Mouse (Mus musculus): ENCODE results near the gene Tom1l2. TPM values are rescaled to one million over a fixed set of nuclear protein-coding genes. Genes with fewer than 3 reads are reported as not detected.

Gene Tom1l2
- polyA plus RNA-seq (2015; fragmentation: Nextera tagmentation; extraction: Ambion mirVana): 65.4 and 71.4 TPM in 2 replicates

- under 1% methylated on average over 57 of the region's 57 CpGs for WGBS
Measured at GRCm38 (mm10) chr11:60352559-60353411, at the start of gene Tom1l2, which contains the start of gene Drc3. Gene Tom1l2 (minus strand): TSS chr11:60352905. Gene Drc3 (plus strand): TSS chr11:60353329.

DNA sequence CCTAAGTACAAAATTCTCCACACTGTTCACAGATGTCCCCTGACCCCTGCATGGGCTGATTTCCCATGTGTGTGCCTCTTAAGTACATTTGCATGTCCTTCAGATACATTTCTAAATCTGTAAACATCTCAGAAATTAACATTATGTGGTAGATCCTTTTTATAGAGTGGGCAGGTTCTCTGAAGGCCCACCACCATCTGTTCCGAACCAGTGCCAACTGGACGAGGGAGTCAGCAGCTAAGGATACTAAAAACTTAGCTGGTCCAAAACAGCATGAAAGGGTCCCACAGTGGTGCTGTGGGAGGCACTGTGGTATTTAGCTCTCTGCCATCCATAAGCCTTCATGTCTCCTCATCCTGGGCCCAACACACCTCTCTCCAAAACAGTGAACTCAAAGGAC lies 44.5 kb upstream of the Tom1l2 start:
- Histone ChIP-seq H3K4me2 (no peak overlapping the region), H3K4me3 (no peak overlapping the region), H3K9ac (no peak overlapping the region), H3K27me3 (no peaks in the 10 kb centered on the region), H3K9me3 (no peaks in the 10 kb centered on the region), H3K36me3 (peaks cover 14% of the 10 kb centered on the region), H3K4me1 (replicated peaks) (no peaks in the 10 kb centered on the region), H3K27ac (replicated peaks) (no peak overlapping the region)
- ATAC-seq (ENCODE audit: low FRiP score, low read depth): no peak
- 91% methylated on average over 2 of the region's 2 CpGs for WGBS

More at GRCm38 (mm10) chr11:60352559-60353411, at the start of gene Tom1l2, which contains the start of gene Drc3:
- Histone ChIP-seq H3K36me3 (no peaks in the 10 kb centered on the region), H3K4me1 (replicated peaks) (peaks cover 26% of the 10 kb centered on the region), H3K9me3 (no peaks in the 10 kb centered on the region), H3K27me3 (no peaks in the 10 kb centered on the region), H3K9ac (peak within 1 kb of the TSS; percentile 84), H3K27ac (replicated peaks) (peak within 1 kb of the TSS; percentile 85), H3K4me2 (peak within 1 kb of the TSS; percentile 86), H3K4me3 (peak within 1 kb of the TSS; percentile 74)
- peak; percentile 100 for ATAC-seq (ENCODE audit: low FRiP score, low read depth)

GRCm38 (mm10) chr11:60396546-60396945 lies 43.8 kb upstream of the Tom1l2 start:
- Histone ChIP-seq H3K9ac (no peak overlapping the region), H3K4me1 (replicated peaks) (no peaks in the 10 kb centered on the region), H3K27me3 (no peaks in the 10 kb centered on the region), H3K36me3 (peaks cover 14% of the 10 kb centered on the region), H3K4me3 (no peak overlapping the region), H3K9me3 (no peaks in the 10 kb centered on the region), H3K27ac (replicated peaks) (no peak overlapping the region), H3K4me2 (no peak overlapping the region)
- WGBS: 48% methylated on average over 6 of the region's 6 CpGs
- no peak for ATAC-seq (ENCODE audit: low FRiP score, low read depth)

- WGBS: 91% methylated on average over 6 of the region's 6 CpGs
Measured at GRCm38 (mm10) chr11:60391346-60391745, 38.6 kb upstream of the Tom1l2 start.

GRCm38 (mm10) chr11:60387944-60388343 lies 35.2 kb upstream of the Tom1l2 start:
- ATAC-seq (ENCODE audit: low FRiP score, low read depth): no peak
- H3K4me3 ChIP-seq: no peak overlapping the region
- no peaks in the 10 kb centered on the region for H3K27me3 ChIP-seq
- peaks cover 23% of the 10 kb centered on the region for H3K4me1 ChIP-seq (replicated peaks)
- H3K36me3 ChIP-seq: no peaks in the 10 kb centered on the region
- H3K9ac ChIP-seq: no peak overlapping the region
- no peak overlapping the region for H3K4me2 ChIP-seq
- no peak overlapping the region for H3K27ac ChIP-seq (replicated peaks)
- H3K9me3 ChIP-seq: no peaks in the 10 kb centered on the region
- 91% methylated on average over 2 of the region's 2 CpGs for WGBS

More at GRCm38 (mm10) chr11:60391346-60391745, 38.6 kb upstream of the Tom1l2 start:
- H3K4me1 ChIP-seq (replicated peaks): no peaks in the 10 kb centered on the region
- H3K4me3 ChIP-seq: no peak overlapping the region
- no peak overlapping the region for H3K4me2 ChIP-seq
- peaks cover 4% of the 10 kb centered on the region; the same call in 1 of the 2 replicates for H3K36me3 ChIP-seq
- H3K27ac ChIP-seq (replicated peaks): no peak overlapping the region
- no peak overlapping the region for H3K9ac ChIP-seq
- no peak for ATAC-seq (ENCODE audit: low FRiP score, low read depth)
- H3K9me3 ChIP-seq: no peaks in the 10 kb centered on the region
- no peaks in the 10 kb centered on the region for H3K27me3 ChIP-seq

GRCm38 (mm10) chr11:60385946-60386345 lies 33.2 kb upstream of the Tom1l2 start:
- Histone ChIP-seq H3K27me3 (no peaks in the 10 kb centered on the region), H3K9ac (no peak overlapping the region), H3K4me1 (replicated peaks) (peaks cover 23% of the 10 kb centered on the region), H3K9me3 (no peaks in the 10 kb centered on the region), H3K36me3 (no peaks in the 10 kb centered on the region), H3K4me3 (no peak overlapping the region), H3K4me2 (no peak overlapping the region), H3K27ac (replicated peaks) (peak overlapping the region; percentile 92)
- no peak for ATAC-seq (ENCODE audit: low FRiP score, low read depth)
- 67% methylated on average over 5 of the region's 5 CpGs for WGBS

DNA sequence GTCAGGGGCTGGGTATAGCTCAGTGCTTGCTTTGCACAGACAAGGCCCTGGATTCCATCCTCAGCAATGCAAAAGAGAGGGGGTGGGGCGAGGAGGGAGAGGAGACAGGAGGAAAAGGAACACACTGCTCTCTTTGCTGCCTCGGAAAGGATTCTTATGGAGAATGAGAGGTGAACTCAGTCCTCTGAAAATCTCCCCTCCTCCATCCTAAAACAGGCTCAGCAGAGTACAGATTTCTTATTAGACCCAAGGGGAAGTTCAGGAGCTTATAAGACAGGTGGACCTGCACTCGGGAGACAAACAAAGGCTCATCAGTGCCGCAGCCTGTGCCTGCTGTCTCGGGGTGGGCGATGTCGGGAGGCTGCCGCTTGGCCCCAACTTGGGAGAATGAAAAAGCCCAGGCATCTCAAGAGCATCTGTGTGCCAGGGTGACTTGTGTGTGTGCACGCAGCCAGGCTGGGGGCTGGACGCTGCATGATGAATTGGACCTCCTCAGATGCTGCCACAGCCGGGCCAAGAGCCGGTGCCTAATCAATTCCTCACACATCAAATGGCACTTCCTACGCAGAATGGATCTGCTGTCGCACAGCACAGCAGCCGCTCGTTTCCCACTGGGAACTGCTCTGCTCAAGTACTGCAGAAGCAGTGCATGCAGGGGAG lies 32.2 kb upstream of the Tom1l2 start:
- WGBS: 1% methylated on average over 16 of the region's 16 CpGs
- ATAC-seq (ENCODE audit: low FRiP score, low read depth): peak; percentile 89
- 0 out of 2 replicates have a peak overlapping the region, but pooled peaks have one; percentile 5 for H3K4me3 ChIP-seq

DNA sequence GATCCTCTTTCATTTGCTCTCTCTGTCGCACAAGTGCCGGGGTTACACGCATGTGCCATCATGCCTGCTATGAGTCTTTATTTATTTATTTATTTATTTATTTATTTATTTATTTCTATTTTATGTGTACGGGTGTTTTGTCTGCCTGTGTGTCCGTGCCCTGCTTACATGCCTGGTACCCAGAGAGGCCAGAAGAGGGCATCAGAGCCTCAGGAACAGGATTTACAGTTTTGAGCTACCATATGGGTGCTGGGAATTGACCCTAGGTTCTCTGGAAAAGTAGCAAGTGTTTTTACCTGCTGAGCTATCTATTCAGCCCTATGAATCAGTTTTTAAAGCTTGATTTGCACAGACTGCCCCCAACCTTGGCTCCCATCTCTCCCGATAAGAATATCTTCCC lies 30.8 kb upstream of the Tom1l2 start:
- no peak for ATAC-seq (ENCODE audit: low FRiP score, low read depth)
- Histone ChIP-seq H3K4me1 (replicated peaks) (peaks cover 23% of the 10 kb centered on the region), H3K9ac (no peak overlapping the region), H3K9me3 (no peaks in the 10 kb centered on the region), H3K27ac (replicated peaks) (peak overlapping the region; percentile 92; the same call in 1 of the 2 replicates), H3K4me3 (no peak overlapping the region), H3K27me3 (no peaks in the 10 kb centered on the region), H3K4me2 (no peak overlapping the region), H3K36me3 (no peaks in the 10 kb centered on the region)
- WGBS: 89% methylated on average over 6 of the region's 6 CpGs

More for the DNA sequence above, 32.2 kb upstream of the Tom1l2 start:
- H3K9me3 ChIP-seq: no peaks in the 10 kb centered on the region
- peak overlapping the region; percentile 5 for H3K9ac ChIP-seq
- peaks cover 23% of the 10 kb centered on the region for H3K4me1 ChIP-seq (replicated peaks)
- H3K27me3 ChIP-seq: no peaks in the 10 kb centered on the region
- H3K4me2 ChIP-seq: peak overlapping the region; percentile 49
- H3K27ac ChIP-seq (replicated peaks): peak overlapping the region; percentile 92
- no peaks in the 10 kb centered on the region for H3K36me3 ChIP-seq

DNA sequence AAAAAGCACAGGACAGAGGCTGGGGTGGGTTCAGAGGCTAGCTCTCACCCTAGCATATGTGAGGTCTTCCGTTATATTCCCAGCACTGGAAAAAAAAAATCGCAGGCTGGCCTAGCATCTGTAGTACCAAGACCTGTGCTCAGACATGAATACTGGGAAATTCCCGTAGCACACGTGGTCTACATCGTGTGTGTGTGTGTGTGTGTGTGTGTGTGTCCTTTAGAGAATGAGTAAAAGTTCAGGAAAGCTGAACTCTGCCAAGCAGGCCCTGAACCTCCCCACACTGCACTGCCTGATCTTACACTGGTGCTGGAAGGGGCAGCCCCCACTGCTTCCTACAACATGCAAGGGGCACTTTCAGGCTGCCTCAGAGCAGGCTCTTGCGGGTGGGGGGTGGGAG lies 21.8 kb upstream of the Tom1l2 start:
- no peak overlapping the region for H3K9ac ChIP-seq
- H3K4me1 ChIP-seq (replicated peaks): no peaks in the 10 kb centered on the region
- WGBS: 83% methylated on average over 6 of the region's 6 CpGs
- H3K4me2 ChIP-seq: no peak overlapping the region
- no peaks in the 10 kb centered on the region for H3K9me3 ChIP-seq
- no peaks in the 10 kb centered on the region for H3K36me3 ChIP-seq
- no peak overlapping the region for H3K4me3 ChIP-seq
- H3K27me3 ChIP-seq: no peaks in the 10 kb centered on the region
- no peak for ATAC-seq (ENCODE audit: low FRiP score, low read depth)
- H3K27ac ChIP-seq (replicated peaks): no peak overlapping the region

GRCm38 (mm10) chr11:60370431-60370830 lies 17.7 kb upstream of the Tom1l2 start:
- WGBS: 88% methylated on average over 13 of the region's 13 CpGs
- Histone ChIP-seq H3K9me3 (no peaks in the 10 kb centered on the region), H3K4me3 (no peak overlapping the region), H3K9ac (no peak overlapping the region), H3K27me3 (no peaks in the 10 kb centered on the region), H3K4me1 (replicated peaks) (0 out of 2 replicates have a peak, but pooled peaks cover 6% of the 10 kb centered on the region), H3K4me2 (no peak overlapping the region), H3K27ac (replicated peaks) (no peak overlapping the region), H3K36me3 (no peaks in the 10 kb centered on the region)
- no peak for ATAC-seq (ENCODE audit: low FRiP score, low read depth)

GRCm38 (mm10) chr11:60369448-60369847 lies 16.7 kb upstream of the Tom1l2 start:
- Histone ChIP-seq H3K4me2 (no peak overlapping the region), H3K27me3 (no peaks in the 10 kb centered on the region), H3K36me3 (no peaks in the 10 kb centered on the region), H3K4me3 (no peak overlapping the region), H3K27ac (replicated peaks) (no peak overlapping the region), H3K9ac (no peak overlapping the region), H3K4me1 (replicated peaks) (0 out of 2 replicates have a peak, but pooled peaks cover 6% of the 10 kb centered on the region), H3K9me3 (no peaks in the 10 kb centered on the region)
- WGBS: 63% methylated on average over 4 of the region's 4 CpGs
- no peak for ATAC-seq (ENCODE audit: low FRiP score, low read depth)

- no peak overlapping the region for H3K4me3 ChIP-seq
- H3K4me2 ChIP-seq: no peak overlapping the region
- ATAC-seq (ENCODE audit: low FRiP score, low read depth): no peak
- H3K4me1 ChIP-seq (replicated peaks): 0 out of 2 replicates have a peak, but pooled peaks cover 6% of the 10 kb centered on the region
- H3K27ac ChIP-seq (replicated peaks): no peak overlapping the region
- no peaks in the 10 kb centered on the region for H3K9me3 ChIP-seq
- H3K9ac ChIP-seq: no peak overlapping the region
- no peaks in the 10 kb centered on the region for H3K27me3 ChIP-seq
- WGBS: 76% methylated on average over 4 of the region's 4 CpGs
- H3K36me3 ChIP-seq: no peaks in the 10 kb centered on the region
Measured at GRCm38 (mm10) chr11:60368909-60369308, 16.2 kb upstream of the Tom1l2 start.

All from hindbrain, embryonic 15.5 days (tissue).